Mouse (Mus musculus) spleen, postnatal 10 days (tissue): ENCODE measurements around the gene Hk2.
"Not testable (repeated sequence)": the region's sequence is repeated elsewhere in the genome, so short reads cannot be mapped to it uniquely, and the experiment has no call there.

Experiments
- DNase-seq, 2 experiments: peaks; one replicate each; pipeline ENCODE4 v3.0.0; 2021 to 2022; ENCODE audit warnings: low spot score in 2 of 2

Hk2 gene

DNA sequence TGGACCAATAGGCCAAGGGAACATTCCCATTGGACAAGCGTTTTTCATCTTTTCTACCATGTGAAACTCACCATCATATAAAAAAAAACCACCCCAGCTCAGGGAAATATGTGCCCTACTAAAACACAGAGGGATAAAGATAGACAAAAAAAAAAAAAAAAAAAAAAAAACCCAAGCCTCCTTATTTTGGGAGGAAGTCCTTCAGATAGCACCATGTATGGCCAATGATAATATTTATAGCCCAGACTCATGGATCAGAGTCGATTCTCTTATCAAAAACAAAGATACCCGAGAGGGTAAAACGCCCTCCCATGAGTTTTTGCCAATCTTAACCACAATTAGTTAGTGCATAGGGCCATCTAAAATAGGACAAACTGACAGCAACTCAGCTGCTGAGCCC lies 84.8 kb downstream of the Hk2 start:
- DNase-seq = no peak

DNA sequence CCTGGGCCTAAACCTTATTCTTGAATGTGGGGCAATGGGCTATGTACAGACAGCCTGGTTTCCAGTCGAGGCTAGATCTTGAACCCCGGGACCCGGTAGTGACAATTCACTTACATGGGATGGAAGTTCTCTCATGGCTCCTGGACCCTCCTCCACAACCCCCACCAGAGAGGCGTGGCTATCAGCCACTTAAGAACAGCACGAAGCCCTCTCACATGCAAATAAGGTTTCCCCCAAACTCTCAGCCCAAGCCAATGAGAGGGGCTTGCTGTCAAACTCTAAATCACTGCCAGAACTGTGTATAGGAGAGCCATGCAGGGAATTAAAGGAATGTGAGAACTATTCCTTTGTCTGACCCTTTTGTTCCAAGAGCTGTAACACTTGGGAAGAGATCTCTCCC lies 85.7 kb downstream of the Hk2 start:
- DNase-seq = not testable (repeated sequence)

DNA sequence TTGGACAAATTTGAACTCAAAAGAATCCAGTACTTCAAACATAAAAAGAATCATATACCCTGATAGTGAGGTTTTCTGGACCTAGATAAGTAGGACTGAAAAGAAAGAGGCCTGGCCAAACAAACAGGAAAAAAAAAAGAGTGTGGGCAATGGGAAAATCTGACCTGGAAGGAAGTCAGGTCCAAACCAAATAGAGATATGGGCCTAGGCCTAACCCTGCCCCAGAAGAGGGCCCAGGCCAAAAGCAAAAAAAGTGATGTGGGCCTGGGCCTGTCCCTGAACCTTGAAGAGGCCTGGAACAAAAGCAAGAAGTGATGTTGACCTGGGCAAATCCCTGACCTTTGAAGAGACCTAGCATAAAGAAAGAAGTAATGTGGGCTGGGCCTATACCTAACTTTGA lies 90.1 kb downstream of the Hk2 start:
- DNase-seq = no peak

DNA sequence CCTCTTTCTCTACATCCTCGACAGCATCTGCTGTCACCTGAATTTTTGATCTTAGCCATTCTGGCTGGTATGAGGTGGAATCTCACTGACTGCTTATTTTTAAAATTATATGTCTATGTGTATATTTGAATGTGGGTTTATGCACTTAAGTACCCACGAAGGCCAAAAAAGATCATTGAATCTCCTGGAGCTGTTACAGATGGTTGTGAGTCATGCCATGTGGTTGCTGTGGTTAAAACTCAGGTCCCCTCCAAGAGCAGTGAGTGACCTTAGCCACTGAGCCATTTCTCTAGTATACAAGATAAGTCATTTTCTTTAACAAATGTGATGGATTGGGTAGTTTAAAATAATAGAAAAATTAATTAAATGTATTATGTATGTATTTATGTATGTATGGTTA lies 95.0 kb downstream of the Hk2 start:
- not testable (repeated sequence) for DNase-seq

DNA sequence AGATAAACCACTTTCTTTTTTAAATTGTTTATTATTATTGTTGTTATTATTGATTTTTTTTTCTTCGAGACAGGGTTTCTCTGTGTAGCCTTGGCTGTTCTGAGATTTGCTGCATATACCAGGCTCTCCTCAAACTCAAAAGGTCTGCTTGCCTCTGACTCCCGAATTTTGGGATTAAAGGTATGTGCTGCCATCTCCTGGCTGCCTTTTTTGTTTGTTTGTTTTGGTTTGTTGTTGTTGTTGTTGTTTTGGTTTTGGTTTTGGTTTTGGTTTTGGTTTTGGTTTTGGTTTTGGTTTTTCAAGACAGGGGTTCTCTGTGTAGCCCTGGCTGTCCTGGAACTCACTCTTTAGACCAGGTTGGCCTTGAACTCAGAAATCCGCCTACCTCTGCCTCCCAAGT lies 96.6 kb downstream of the Hk2 start:
- DNase-seq = not testable (repeated sequence)
